Mouse (Mus musculus) CH12.LX (cell line): ENCODE results near the gene Ccdc3.
"Not testable (repeated sequence)": the region's sequence is repeated elsewhere in the genome, so short reads cannot be mapped to it uniquely, and the experiment has no call there.

Source experiments
- CTCF ChIP-seq, 2 experiments: IDR thresholded peaks in 1 of 2; conservative IDR thresholded peaks in 1 of 2; 2 replicates each; pipeline ENCODE4 v1.5.1; 2011 to 2012; ENCODE audit warnings: low read depth in 2 of 2, low read length in 2 of 2, improper control_type of control experiment in 1 of 2, inconsistent platforms in 1 of 2, mild to moderate bottlenecking in 1 of 2, moderate library complexity in 1 of 2
- ELF1 ChIP-seq: IDR thresholded peaks from 2 replicates; pipeline ENCODE4 v1.6.1; 2014; ENCODE audit warnings: low read depth, mild to moderate bottlenecking, inconsistent platforms, low read length, improper control_type of control experiment
- EP300 ChIP-seq: IDR thresholded peaks from 2 replicates; pipeline ENCODE4 v1.6.1; 2011; ENCODE audit warnings: low read length, improper control_type of control experiment
- JUN ChIP-seq: IDR thresholded peaks from 2 replicates; pipeline ENCODE4 v1.6.1; 2011; ENCODE audit warnings: low read depth, mild to moderate bottlenecking, low read length, improper control_type of control experiment, moderate library complexity; ENCODE audit not compliant: insufficient read depth
- MAZ ChIP-seq: IDR thresholded peaks from 2 replicates; pipeline ENCODE4 v1.6.1; 2012; ENCODE audit warnings: low read depth, mild to moderate bottlenecking, inconsistent platforms, low read length, improper control_type of control experiment, moderate library complexity
- POLR2A ChIP-seq: IDR thresholded peaks from 2 replicates; pipeline ENCODE4 v1.6.1; 2011; ENCODE audit warnings: low read depth, mild to moderate bottlenecking, improper control_type of control experiment, low read length
- SMC3 ChIP-seq: IDR thresholded peaks from 2 replicates; pipeline ENCODE4 v1.6.1; 2011; ENCODE audit warnings: low read depth, low read length, improper control_type of control experiment
- ZMIZ1 ChIP-seq: IDR thresholded peaks from 2 replicates; pipeline ENCODE4 v1.6.1; 2012; ENCODE audit warnings: low read depth, mild to moderate bottlenecking, inconsistent platforms, low read length, improper control_type of control experiment

GRCm38 (mm10) chr2:5249199-5249598 is 111.6 kb downstream of the Ccdc3 start:
- TF ChIP-seq CTCF (conservative IDR thresholded peaks at IDR 0.05 in 1 of 2, IDR thresholded peaks at IDR 0.05 in 1 of 2; ENCODE audit: low read depth in 2 of 2, low read length in 2 of 2); POLR2A; MAZ; ELF1; EP300; JUN; ZMIZ1; SMC3: not testable (repeated sequence)
